Mouse (Mus musculus): Measurements from ENCODE around the gene Cdadc1. TPM values are rescaled to one million over a fixed set of nuclear protein-coding genes. Genes with fewer than 3 reads are reported as not detected.

Cdadc1 gene
- polyA plus RNA-seq, 1 experiment: 17.8 TPM

DNA sequence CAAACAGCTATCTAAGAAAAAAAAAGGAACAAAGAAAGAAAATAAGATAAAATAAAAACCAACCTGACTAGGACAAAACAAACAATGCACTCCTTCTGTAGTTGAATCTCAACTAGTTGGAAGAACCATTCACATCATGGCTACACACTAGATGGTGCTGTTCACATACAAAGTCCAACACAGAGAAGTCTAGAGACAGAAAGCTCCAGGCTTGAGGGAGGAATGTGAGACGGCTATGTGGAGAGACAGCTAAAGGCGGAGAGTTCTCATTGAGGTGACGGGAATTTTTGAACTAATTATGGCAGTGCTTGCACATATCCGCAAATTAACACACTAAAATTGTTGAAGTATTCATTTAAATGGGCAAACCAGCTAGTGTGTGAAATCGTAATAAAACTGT, 43.7 kb downstream of the Cdadc1 start:
- TF ChIP-seq EP300 (IDR thresholded peaks at IDR 0.05; ENCODE audit: insufficient read depth, low read depth, low read length): no peak
- no peak for TF ChIP-seq CTCF (IDR thresholded peaks at IDR 0.05; ENCODE audit: low read depth, low read length)
- TF ChIP-seq POLR2A (IDR thresholded peaks at IDR 0.05; ENCODE audit: insufficient read depth, low read length): no peak
- Histone ChIP-seq H3K9me3 (replicated peaks; ENCODE audit: control insufficient read depth, insufficient read depth, low read length, poor library complexity, severe bottlenecking) (no peaks in the 10 kb centered on the region), H3K4me1 (ENCODE audit: control insufficient read depth, insufficient read depth, low read length) (peaks cover 5% of the 10 kb centered on the region), H3K36me3 (ENCODE audit: control insufficient read depth, insufficient read depth, low read length, poor library complexity, severe bottlenecking) (no peaks in the 10 kb centered on the region), H3K4me3 (ENCODE audit: low read depth, low read length) (no peak overlapping the region), H3K9ac (ENCODE audit: low read depth, poor library complexity, severe bottlenecking) (no peak overlapping the region), H3K27me3 (ENCODE audit: control insufficient read depth, insufficient read depth, low read length, poor library complexity, severe bottlenecking) (no peaks in the 10 kb centered on the region), H3K27ac (ENCODE audit: insufficient read depth, low read length) (no peak overlapping the region)

DNA sequence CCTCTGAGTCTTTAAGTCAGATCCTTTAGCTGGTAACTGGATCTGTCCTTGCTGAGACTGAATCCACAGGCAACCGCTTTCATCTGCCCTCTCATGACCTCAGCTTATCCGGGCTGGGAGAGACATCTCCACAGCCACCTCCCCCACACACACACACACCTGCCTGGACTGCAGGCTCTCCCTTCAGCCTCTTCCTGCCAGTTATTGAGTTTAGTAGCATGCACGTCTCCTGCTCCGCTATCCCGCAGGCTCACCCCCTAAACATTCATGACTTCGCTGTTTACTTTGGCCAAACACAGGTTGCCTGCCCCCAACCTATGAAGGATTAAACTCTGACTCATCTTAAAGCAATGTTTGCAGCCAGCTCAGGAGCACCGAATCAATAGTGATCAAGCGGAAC, 45.8 kb downstream of the Cdadc1 start:
- no peaks in the 10 kb centered on the region for H3K36me3 ChIP-seq (ENCODE audit: control insufficient read depth, insufficient read depth, low read length, poor library complexity, severe bottlenecking)
- TF ChIP-seq CTCF (IDR thresholded peaks at IDR 0.05; ENCODE audit: low read depth, low read length): no peak
- TF ChIP-seq POLR2A (IDR thresholded peaks at IDR 0.05; ENCODE audit: insufficient read depth, low read length): no peak
- no peak for TF ChIP-seq EP300 (IDR thresholded peaks at IDR 0.05; ENCODE audit: insufficient read depth, low read depth, low read length)
- no peaks in the 10 kb centered on the region for H3K27me3 ChIP-seq (ENCODE audit: control insufficient read depth, insufficient read depth, low read length, poor library complexity, severe bottlenecking)
- H3K9ac ChIP-seq (ENCODE audit: low read depth, poor library complexity, severe bottlenecking): no peak overlapping the region
- H3K4me1 ChIP-seq (ENCODE audit: control insufficient read depth, insufficient read depth, low read length): peaks cover 5% of the 10 kb centered on the region
- H3K9me3 ChIP-seq (replicated peaks; ENCODE audit: control insufficient read depth, insufficient read depth, low read length, poor library complexity, severe bottlenecking): no peaks in the 10 kb centered on the region
- no peak overlapping the region for H3K4me3 ChIP-seq (ENCODE audit: low read depth, low read length)
- no peak overlapping the region for H3K27ac ChIP-seq (ENCODE audit: insufficient read depth, low read length)

DNA sequence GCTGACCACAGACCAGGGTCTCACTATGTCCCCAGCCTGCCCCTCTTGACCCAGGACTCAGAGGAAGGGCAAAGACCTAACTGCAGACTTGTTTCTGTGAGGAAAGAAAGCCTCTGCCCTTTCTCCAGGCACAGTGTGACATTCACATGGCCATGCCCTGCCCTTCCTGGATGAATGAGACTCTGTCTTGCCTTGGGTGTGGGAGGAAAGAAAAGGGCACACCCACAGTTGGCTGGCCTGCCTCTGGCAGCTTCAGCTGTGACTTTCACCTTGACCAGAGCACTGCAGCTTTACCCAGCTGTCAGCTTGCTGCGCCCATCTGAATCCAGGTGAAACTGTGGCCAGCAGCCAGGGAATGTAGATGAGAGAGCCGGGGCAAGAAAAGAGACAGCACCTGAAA, 46.9 kb downstream of the Cdadc1 start:
- no peaks in the 10 kb centered on the region for H3K9me3 ChIP-seq (replicated peaks; ENCODE audit: control insufficient read depth, insufficient read depth, low read length, poor library complexity, severe bottlenecking)
- H3K36me3 ChIP-seq (ENCODE audit: control insufficient read depth, insufficient read depth, low read length, poor library complexity, severe bottlenecking): no peaks in the 10 kb centered on the region
- 0 out of 2 replicates have a peak, but pooled peaks have one; percentile 25 for TF ChIP-seq EP300 (IDR thresholded peaks at IDR 0.05; ENCODE audit: insufficient read depth, low read depth, low read length)
- TF ChIP-seq CTCF (IDR thresholded peaks at IDR 0.05; ENCODE audit: low read depth, low read length): no peak
- no peak overlapping the region for H3K9ac ChIP-seq (ENCODE audit: low read depth, poor library complexity, severe bottlenecking)
- no peak overlapping the region for H3K4me3 ChIP-seq (ENCODE audit: low read depth, low read length)
- H3K4me1 ChIP-seq (ENCODE audit: control insufficient read depth, insufficient read depth, low read length): peaks cover 5% of the 10 kb centered on the region
- no peaks in the 10 kb centered on the region for H3K27me3 ChIP-seq (ENCODE audit: control insufficient read depth, insufficient read depth, low read length, poor library complexity, severe bottlenecking)
- H3K27ac ChIP-seq (ENCODE audit: insufficient read depth, low read length): no peak overlapping the region; the same call in 1 of the 2 replicates

DNA sequence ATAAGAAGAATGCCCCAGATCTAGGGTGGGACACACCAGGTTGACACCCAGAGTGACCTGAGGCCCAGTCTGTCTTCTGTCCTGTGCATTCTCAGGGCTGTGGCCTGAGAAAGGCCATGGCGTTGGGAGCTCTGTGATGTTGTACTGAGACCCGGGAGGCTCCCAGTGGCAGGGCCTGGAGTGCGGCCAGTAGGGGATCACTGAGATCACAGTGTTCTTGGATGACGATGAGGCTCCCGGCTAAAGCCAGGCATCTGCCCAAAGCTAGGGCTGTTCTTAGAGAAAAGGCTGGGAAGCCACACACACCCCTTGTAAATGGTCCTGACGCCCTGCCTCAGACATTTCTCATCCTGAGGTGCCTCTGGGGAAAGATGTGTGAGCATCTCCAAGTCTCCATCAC, 48.7 kb downstream of the Cdadc1 start:
- Histone ChIP-seq H3K27ac (ENCODE audit: insufficient read depth, low read length) (no peak overlapping the region), H3K4me1 (ENCODE audit: control insufficient read depth, insufficient read depth, low read length) (peaks cover 5% of the 10 kb centered on the region), H3K9ac (ENCODE audit: low read depth, poor library complexity, severe bottlenecking) (no peak overlapping the region), H3K27me3 (ENCODE audit: control insufficient read depth, insufficient read depth, low read length, poor library complexity, severe bottlenecking) (no peaks in the 10 kb centered on the region), H3K36me3 (ENCODE audit: control insufficient read depth, insufficient read depth, low read length, poor library complexity, severe bottlenecking) (no peaks in the 10 kb centered on the region), H3K9me3 (replicated peaks; ENCODE audit: control insufficient read depth, insufficient read depth, low read length, poor library complexity, severe bottlenecking) (no peaks in the 10 kb centered on the region), H3K4me3 (ENCODE audit: low read depth, low read length) (no peak overlapping the region)
- TF ChIP-seq POLR2A (IDR thresholded peaks at IDR 0.05; ENCODE audit: insufficient read depth, low read length): no peak
- TF ChIP-seq EP300 (IDR thresholded peaks at IDR 0.05; ENCODE audit: insufficient read depth, low read depth, low read length): no peak
- TF ChIP-seq CTCF (IDR thresholded peaks at IDR 0.05; ENCODE audit: low read depth, low read length): no peak

DNA sequence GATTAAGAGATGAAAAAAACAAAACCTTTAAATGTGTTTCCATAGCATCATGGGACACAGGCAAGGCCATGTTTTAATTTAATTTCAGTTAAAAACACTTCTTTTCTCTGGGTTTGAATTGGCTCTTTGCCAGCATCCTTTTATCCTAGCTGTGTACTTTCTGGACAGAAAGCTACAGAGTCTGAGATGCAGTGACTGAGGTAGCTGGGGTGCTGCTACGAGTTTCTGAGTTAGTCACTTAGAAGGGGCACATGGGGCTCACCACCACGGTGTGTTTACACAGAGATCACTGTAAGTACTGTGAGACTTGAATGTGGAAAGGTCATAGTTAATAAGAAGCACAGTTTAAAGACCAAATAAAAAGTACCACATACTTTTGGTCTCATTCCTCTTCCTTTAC, 49.2 kb downstream of the Cdadc1 start:
- Histone ChIP-seq H3K36me3 (ENCODE audit: control insufficient read depth, insufficient read depth, low read length, poor library complexity, severe bottlenecking) (no peaks in the 10 kb centered on the region), H3K27ac (ENCODE audit: insufficient read depth, low read length) (no peak overlapping the region), H3K9ac (ENCODE audit: low read depth, poor library complexity, severe bottlenecking) (no peak overlapping the region), H3K9me3 (replicated peaks; ENCODE audit: control insufficient read depth, insufficient read depth, low read length, poor library complexity, severe bottlenecking) (no peaks in the 10 kb centered on the region), H3K27me3 (ENCODE audit: control insufficient read depth, insufficient read depth, low read length, poor library complexity, severe bottlenecking) (no peaks in the 10 kb centered on the region), H3K4me1 (ENCODE audit: control insufficient read depth, insufficient read depth, low read length) (peaks cover 5% of the 10 kb centered on the region), H3K4me3 (ENCODE audit: low read depth, low read length) (no peak overlapping the region)
- TF ChIP-seq EP300 (IDR thresholded peaks at IDR 0.05; ENCODE audit: insufficient read depth, low read depth, low read length) (no peak), POLR2A (IDR thresholded peaks at IDR 0.05; ENCODE audit: insufficient read depth, low read length) (no peak), CTCF (IDR thresholded peaks at IDR 0.05; ENCODE audit: low read depth, low read length) (no peak)

DNA sequence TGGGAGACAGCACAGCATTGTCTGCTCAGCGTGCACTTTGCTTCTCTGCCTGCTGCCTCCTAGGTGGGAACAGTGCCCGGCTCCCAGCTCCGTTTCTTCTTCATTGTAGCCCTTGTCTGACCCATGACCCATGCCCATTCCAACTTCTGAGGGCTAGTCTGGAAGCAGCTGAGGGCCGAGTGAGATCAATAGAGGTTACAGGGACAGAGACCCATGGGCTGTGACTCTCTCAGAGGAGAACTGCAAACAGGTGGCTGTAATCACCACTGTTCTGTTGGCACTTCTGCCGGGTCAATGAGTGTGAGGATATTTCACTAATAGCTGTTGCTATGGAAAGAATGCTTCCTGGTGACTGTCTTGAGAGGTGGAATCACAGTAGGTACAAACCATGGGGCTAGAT, 50.2 kb downstream of the Cdadc1 start:
- peaks cover 5% of the 10 kb centered on the region for H3K4me1 ChIP-seq (ENCODE audit: control insufficient read depth, insufficient read depth, low read length)
- H3K9ac ChIP-seq (ENCODE audit: low read depth, poor library complexity, severe bottlenecking): no peak overlapping the region
- H3K9me3 ChIP-seq (replicated peaks; ENCODE audit: control insufficient read depth, insufficient read depth, low read length, poor library complexity, severe bottlenecking): no peaks in the 10 kb centered on the region
- H3K4me3 ChIP-seq (ENCODE audit: low read depth, low read length): no peak overlapping the region
- TF ChIP-seq CTCF (IDR thresholded peaks at IDR 0.05; ENCODE audit: low read depth, low read length): no peak
- TF ChIP-seq POLR2A (IDR thresholded peaks at IDR 0.05; ENCODE audit: insufficient read depth, low read length): no peak
- no peak for TF ChIP-seq EP300 (IDR thresholded peaks at IDR 0.05; ENCODE audit: insufficient read depth, low read depth, low read length)
- H3K27ac ChIP-seq (ENCODE audit: insufficient read depth, low read length): no peak overlapping the region
- H3K36me3 ChIP-seq (ENCODE audit: control insufficient read depth, insufficient read depth, low read length, poor library complexity, severe bottlenecking): no peaks in the 10 kb centered on the region
- H3K27me3 ChIP-seq (ENCODE audit: control insufficient read depth, insufficient read depth, low read length, poor library complexity, severe bottlenecking): no peaks in the 10 kb centered on the region

All from ES-Bruce4 (cell line).